Mouse (Mus musculus) spleen, adult 12 weeks (tissue): Measurements from ENCODE around the gene Asxl1.

Experiments
- DNase-seq: peaks from one replicate; pipeline ENCODE4 v3.0.0; 2022; ENCODE audit warnings: low spot score

Asxl1 gene

GRCm38 (mm10) chr2:153345454-153346220 is at the start of gene Asxl1:
Gene Asxl1, plus strand, starts transcription at chr2:153345829.
- peak; percentile 82 for DNase-seq

- no peak for DNase-seq
Observed at GRCm38 (mm10) chr2:153297771-153298170, 47.9 kb upstream of the Asxl1 start.

GRCm38 (mm10) chr2:153298460-153298859 is 47.2 kb upstream of the Asxl1 start:
- DNase-seq, result no peak

GRCm38 (mm10) chr2:153298863-153299262 is 46.8 kb upstream of the Asxl1 start:
- DNase-seq, result no peak

- no peak for DNase-seq
Observed at GRCm38 (mm10) chr2:153301123-153301522, 44.5 kb upstream of the Asxl1 start.

GRCm38 (mm10) chr2:153305240-153305639 is 40.4 kb upstream of the Asxl1 start:
- DNase-seq, result no peak

GRCm38 (mm10) chr2:153308586-153308985 is 37.0 kb upstream of the Asxl1 start:
- no peak for DNase-seq

- DNase-seq, result no peak
Observed at GRCm38 (mm10) chr2:153309106-153309505, 36.5 kb upstream of the Asxl1 start.

- no peak for DNase-seq
Observed at GRCm38 (mm10) chr2:153310228-153310627, 35.4 kb upstream of the Asxl1 start.

GRCm38 (mm10) chr2:153312884-153313283 is 32.7 kb upstream of the Asxl1 start:
- DNase-seq, result no peak

- DNase-seq, result no peak
Observed at GRCm38 (mm10) chr2:153318408-153318807, 27.2 kb upstream of the Asxl1 start.

GRCm38 (mm10) chr2:153319036-153319643 is 26.5 kb upstream of the Asxl1 start:
- DNase-seq, result no peak

- no peak for DNase-seq
Observed at GRCm38 (mm10) chr2:153325706-153326376, 19.8 kb upstream of the Asxl1 start.

- no peak for DNase-seq
Observed at GRCm38 (mm10) chr2:153332271-153332670, 13.4 kb upstream of the Asxl1 start.

GRCm38 (mm10) chr2:153332981-153333380 is 12.6 kb upstream of the Asxl1 start:
- DNase-seq, result no peak

- no peak for DNase-seq
Observed at GRCm38 (mm10) chr2:153333822-153334232, 11.8 kb upstream of the Asxl1 start.

- no peak for DNase-seq
Observed at GRCm38 (mm10) chr2:153334281-153334680, 11.3 kb upstream of the Asxl1 start.

GRCm38 (mm10) chr2:153336117-153336516 is 9.5 kb upstream of the Asxl1 start:
- no peak for DNase-seq

GRCm38 (mm10) chr2:153338361-153339350 is 7.0 kb upstream of the Asxl1 start:
- DNase-seq, result no peak

GRCm38 (mm10) chr2:153342166-153342565 is 3.5 kb upstream of the Asxl1 start:
- DNase-seq, result no peak

GRCm38 (mm10) chr2:153342602-153343001 is 3.0 kb upstream of the Asxl1 start:
- no peak for DNase-seq

- no peak for DNase-seq
Observed at GRCm38 (mm10) chr2:153343191-153343590, 2.4 kb upstream of the Asxl1 start.
